Mouse (Mus musculus): Measurements from ENCODE around the gene Tmem270.

DNA sequence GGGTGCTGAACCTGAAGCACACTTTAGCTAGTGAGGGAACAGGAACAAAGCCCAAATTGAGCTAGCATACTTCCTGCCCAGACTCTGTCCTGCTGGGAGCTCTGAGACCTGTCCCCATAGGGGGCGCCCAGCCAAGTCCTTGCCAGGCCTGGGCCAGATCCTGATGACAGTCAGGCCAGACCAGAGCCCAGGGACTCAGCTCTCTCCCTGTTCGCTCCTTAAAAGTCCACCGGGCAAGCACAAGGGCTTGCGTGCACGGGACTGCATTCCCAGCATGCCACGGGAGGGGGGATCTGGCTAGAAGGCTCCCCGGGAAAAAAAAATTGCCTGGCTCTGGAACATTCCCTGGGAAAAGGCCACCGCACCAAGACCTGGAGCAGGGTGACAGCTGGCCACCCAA, 41.4 kb downstream of the Tmem270 start:
- no peak for TF ChIP-seq FLI1 (IDR thresholded peaks at IDR 0.05; ENCODE audit: low read length)
- TF ChIP-seq GATA1 (IDR thresholded peaks at IDR 0.05; ENCODE audit: borderline replicate concordance, low read length), result no peak
